Mouse (Mus musculus) T-helper 2 cell (primary cell): ENCODE results near the gene Maml2.

Experiments
- in situ Hi-C: fragments of 300-600 bp; cut with MboI, MseI; formaldehyde crosslinking; loops from one replicate; pipeline ENCODE4 v1.15.1; 2025; ENCODE audit warnings: high pct_unique_total_duplicates

The Maml2 gene

GRCm38 (mm10) chr9:13563475-13564414 is 266.0 kb downstream of the Maml2 start:
- in situ Hi-C loops = no loop called here

- in situ Hi-C loops = no loop called here
Measured at GRCm38 (mm10) chr9:13565343-13566019, 267.7 kb downstream of the Maml2 start.

DNA sequence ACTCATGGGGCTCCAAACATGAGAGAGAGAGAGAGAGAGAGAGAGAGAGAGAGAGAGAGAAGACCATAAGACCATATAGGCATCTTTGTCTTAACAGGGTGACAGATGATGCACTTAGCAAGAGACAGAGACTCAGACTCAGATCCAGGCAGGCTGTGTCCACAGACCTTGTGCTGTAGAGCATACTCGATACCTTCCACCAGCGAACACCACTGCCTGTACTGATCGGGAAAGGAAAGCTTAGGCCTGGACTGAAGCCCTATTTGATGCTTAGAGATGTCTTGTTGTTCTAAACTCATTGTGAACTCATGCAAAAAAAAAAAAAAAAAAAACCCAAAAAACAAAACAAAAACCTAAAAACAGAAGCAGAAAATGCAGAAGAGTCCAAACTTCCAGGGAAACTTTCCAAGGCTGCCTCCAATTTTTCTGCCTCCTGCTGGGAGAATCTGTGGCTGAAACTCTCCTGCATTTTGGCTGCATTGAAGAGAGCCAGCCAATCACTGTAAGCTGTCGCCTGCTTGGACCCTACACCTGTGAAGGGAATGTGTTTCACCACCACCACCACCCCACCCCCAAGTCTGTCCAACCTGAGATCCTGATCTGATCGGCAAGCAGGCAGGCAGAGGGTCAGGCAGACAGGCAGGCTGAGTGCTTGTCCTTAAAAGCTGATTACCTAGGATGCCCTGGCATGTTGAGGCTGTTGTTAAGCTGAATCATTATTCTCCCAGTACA is 268.6 kb downstream of the Maml2 start:
- in situ Hi-C loops = no loop called here

- in situ Hi-C loops = no loop called here
Measured at GRCm38 (mm10) chr9:13569023-13569422, 271.3 kb downstream of the Maml2 start.

DNA sequence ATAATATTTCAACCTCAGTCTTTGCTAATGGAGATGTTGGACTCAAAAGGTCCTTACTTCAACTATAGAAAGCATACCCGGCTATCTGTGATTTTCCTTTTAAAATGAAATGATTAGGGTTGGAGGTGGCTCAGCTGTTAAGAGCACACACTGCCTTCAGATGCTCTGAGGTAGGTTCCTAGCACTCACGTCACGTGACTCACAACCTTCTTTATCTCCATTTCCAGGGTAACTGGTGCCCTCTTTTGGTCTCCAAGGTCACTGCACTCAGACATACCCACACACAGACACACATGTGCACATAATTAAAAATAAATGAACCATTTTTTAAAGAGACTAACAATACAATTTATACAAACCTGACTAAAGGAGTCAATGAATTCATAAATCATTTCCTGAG is 275.1 kb downstream of the Maml2 start:
- in situ Hi-C loops = no loop called here

DNA sequence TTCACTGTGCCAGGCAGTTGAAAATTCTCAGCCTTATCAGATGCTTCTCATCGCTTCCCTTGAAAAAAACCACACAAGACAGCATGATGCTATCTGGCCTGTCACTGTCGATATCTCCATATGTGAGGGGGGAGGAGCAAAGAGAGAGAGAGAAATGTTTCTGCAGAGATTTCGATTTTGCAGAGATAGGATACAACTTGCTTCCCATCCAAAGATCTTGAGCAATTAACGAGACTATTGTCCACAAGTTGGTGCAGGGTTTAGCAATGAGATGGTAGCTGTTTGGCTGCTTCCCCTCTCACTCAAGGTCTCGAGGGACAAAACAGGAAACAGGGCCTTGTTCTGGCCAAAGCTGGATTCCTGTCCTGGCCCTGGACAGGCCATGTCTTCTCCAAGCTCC is 276.3 kb downstream of the Maml2 start:
- in situ Hi-C loops = no loop called here

GRCm38 (mm10) chr9:13574913-13575312 is 277.2 kb downstream of the Maml2 start:
- in situ Hi-C loops = no loop called here

GRCm38 (mm10) chr9:13577150-13577549 is 279.4 kb downstream of the Maml2 start:
- in situ Hi-C loops = no loop called here

GRCm38 (mm10) chr9:13581184-13581583 is 283.4 kb downstream of the Maml2 start:
- in situ Hi-C loops = no loop called here

GRCm38 (mm10) chr9:13583952-13584351 is 286.2 kb downstream of the Maml2 start:
- in situ Hi-C loops = no loop called here

GRCm38 (mm10) chr9:13584435-13584834 is 286.7 kb downstream of the Maml2 start:
- in situ Hi-C loops = no loop called here

DNA sequence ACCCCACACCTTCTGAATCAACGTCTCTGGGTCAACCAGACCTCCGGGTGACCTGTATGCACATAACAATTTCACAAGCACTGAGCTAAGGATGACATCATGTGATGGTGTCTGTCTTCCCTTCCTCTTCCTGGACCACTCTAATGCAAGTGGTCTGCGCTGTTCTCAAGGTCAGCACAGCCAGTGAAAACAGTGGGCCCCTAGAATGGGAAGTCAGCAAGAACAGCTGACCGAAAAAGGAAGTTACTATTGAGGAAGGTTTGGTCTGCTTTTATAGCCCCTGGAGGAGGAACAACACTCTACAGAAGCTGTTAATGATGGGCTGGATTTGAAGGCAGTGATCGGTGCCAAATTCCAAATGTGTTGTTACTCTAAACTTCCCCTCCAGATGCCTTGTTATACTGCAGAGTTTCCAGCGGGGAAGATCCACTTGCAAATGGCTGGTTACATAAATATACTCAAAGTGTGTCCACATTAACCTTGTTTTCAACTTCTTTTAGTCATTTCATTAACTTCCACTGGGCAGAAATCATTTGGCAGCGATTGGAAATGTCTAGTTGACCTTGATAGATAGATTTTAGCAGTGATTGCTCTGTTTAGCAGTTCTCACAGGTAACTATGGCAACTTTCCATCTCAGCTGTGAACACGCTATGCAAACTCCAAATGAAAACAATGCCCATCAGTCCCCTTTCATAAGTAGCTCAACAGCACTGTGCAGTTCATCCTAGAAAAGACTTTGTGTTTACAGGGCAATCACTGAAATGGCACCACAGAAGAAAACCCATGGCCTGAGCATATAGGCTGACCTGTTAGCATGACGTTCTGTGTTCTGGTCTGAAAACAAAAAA is 289.6 kb downstream of the Maml2 start:
- in situ Hi-C loops = no loop called here

GRCm38 (mm10) chr9:13588786-13589185 is 291.0 kb downstream of the Maml2 start:
- in situ Hi-C loops = no loop called here

DNA sequence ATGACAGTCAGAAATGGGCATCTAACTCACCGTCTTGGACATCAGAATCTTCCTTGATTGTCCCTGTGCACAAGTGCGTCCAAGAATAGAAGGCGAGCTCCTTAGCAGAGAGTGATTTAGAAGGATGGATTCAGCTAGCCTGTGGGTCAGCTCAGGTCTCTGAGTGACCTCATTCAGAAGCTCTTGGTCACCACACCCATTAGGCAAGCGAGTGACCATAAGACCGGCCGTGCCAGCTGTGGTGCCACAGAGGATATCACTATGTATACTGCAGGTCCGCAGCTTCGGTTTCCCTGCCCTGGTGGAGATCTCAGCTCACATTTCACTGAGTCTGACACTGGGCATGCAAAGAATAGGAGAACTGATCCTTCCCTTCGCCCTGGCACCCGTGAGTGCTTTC is 294.9 kb downstream of the Maml2 start:
- in situ Hi-C loops = no loop called here

DNA sequence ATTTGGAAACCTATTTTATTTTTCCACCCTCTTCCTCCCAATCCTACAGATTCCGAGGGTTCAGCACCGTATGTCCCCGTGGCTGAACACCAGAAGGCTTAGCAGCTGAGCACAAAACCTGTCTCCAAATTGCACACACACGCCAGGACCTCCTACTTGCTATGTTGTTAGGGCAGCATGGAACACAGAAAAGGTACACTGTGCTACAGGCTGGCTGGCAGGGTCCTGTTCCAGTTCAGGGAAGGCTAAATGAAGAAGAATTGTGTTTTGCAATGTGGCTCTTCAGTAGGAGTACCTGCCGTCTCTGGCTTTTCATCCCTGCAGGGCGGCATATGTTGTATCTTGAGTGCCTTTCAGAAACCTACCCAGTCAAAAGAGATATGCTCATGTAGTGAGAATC is 300.0 kb downstream of the Maml2 start:
- in situ Hi-C loops = no loop called here

GRCm38 (mm10) chr9:13598596-13599333 is 301.0 kb downstream of the Maml2 start:
- in situ Hi-C loops = no loop called here

- in situ Hi-C loops = no loop called here
Measured at GRCm38 (mm10) chr9:13599334-13599614, 301.5 kb downstream of the Maml2 start.

GRCm38 (mm10) chr9:13599800-13600199 is 302.0 kb downstream of the Maml2 start:
- in situ Hi-C loops = no loop called here

GRCm38 (mm10) chr9:13601729-13602128 is 304.0 kb downstream of the Maml2 start:
- in situ Hi-C loops = no loop called here

GRCm38 (mm10) chr9:13603533-13604143 is 305.9 kb downstream of the Maml2 start:
- in situ Hi-C loops = no loop called here
